Comparison of ENCODE assay signal across 9 mouse cellular contexts in genomic region chr16:23269056-23269983, GRCm38 (mm10). TPM values are rescaled to one million over a fixed set of nuclear protein-coding genes. Genes with fewer than 3 reads are reported as not detected.
DNase-seq lines count a peak whose midpoint lies in the region; ATAC-seq and TF ChIP-seq lines count a peak whose summit lies in the region.
"Had no signal": no experiment of that assay in that cellular context is flagged by ENCODE, and none has a peak within 500 bp of the region (broad histone marks: within the 10 kb centered on the region; RNA-seq: fewer than 3 reads in every experiment).

No protein-coding gene starts in this region.

- WGBS in lung, embryonic 15.5 days: 64% methylated on average over 17 of the region's 17 CpGs
- 28% methylated on average over 17 of the region's 17 CpGs for WGBS in bone marrow, adult 2 months
- WGBS in intestine, postnatal 0 days: 77% methylated on average over 17 of the region's 17 CpGs

- peaks cover 65% of the 10 kb centered on the region for H3K4me1 ChIP-seq in lung, embryonic 15.5 days
- peaks cover 10% of the 10 kb centered on the region for H3K4me1 ChIP-seq in bone marrow, adult 2 months (ENCODE audit: control insufficient read depth, insufficient read depth, low read length)
- 0 out of 2 replicates have a peak, but pooled peaks cover 3% of the 10 kb centered on the region for H3K4me1 ChIP-seq in intestine, postnatal 0 days (replicated peaks; ENCODE audit: control insufficient read depth, insufficient read depth, low read length)

- H3K4me3 ChIP-seq in lung, embryonic 15.5 days: no peak overlapping the region
- no peak overlapping the region for H3K4me3 ChIP-seq in bone marrow, adult 2 months (replicated peaks; ENCODE audit: control insufficient read depth, low read depth, low read length)
- no peak overlapping the region for H3K4me3 ChIP-seq in intestine, postnatal 0 days (ENCODE audit: low read depth, low read length)
- H3K4me3 ChIP-seq: midbrain, embryonic 12.5 days had no signal

- H3K4me2 ChIP-seq in lung, embryonic 15.5 days: no peak overlapping the region
- no peak overlapping the region for H3K4me2 ChIP-seq in intestine, postnatal 0 days (replicated peaks; ENCODE audit: low read depth)

- peaks cover 2% of the 10 kb centered on the region; the same call in 1 of the 2 replicates for H3K36me3 ChIP-seq in lung, embryonic 15.5 days
- H3K36me3 ChIP-seq in intestine, postnatal 0 days (ENCODE audit: control insufficient read depth, insufficient read depth): no peaks in the 10 kb centered on the region

- no peaks in the 10 kb centered on the region for H3K27me3 ChIP-seq in lung, embryonic 15.5 days
- H3K27me3 ChIP-seq in intestine, postnatal 0 days (replicated peaks; ENCODE audit: control insufficient read depth, insufficient read depth, low read length): no peaks in the 10 kb centered on the region
- H3K27me3 ChIP-seq: midbrain, embryonic 12.5 days had no signal

- H3K9ac ChIP-seq in lung, embryonic 15.5 days: no peak overlapping the region
- H3K9ac ChIP-seq in intestine, postnatal 0 days (ENCODE audit: low read depth, low read length): no peak overlapping the region
- H3K9ac ChIP-seq: midbrain, embryonic 12.5 days had no signal

- H3K27ac ChIP-seq in lung, embryonic 15.5 days: peak overlapping the region; percentile 62
- H3K27ac ChIP-seq in bone marrow, adult 2 months (ENCODE audit: control insufficient read depth, insufficient read depth, low read depth, low read length, poor library complexity): peak overlapping the region; percentile 21; the same call in 1 of the 2 replicates
- no peak overlapping the region for H3K27ac ChIP-seq in intestine, postnatal 0 days (ENCODE audit: low read depth, low read length)

- no peak for TF ChIP-seq CTCF in bone marrow, adult 2 months (IDR thresholded peaks at IDR 0.05; ENCODE audit: control insufficient read depth, insufficient read depth, low read length)
- no peak for TF ChIP-seq CTCF in intestine, postnatal 0 days (IDR thresholded peaks at IDR 0.05; ENCODE audit: low read depth)

- DNase-seq in lung, postnatal 4 days: no peak
- peak; percentile 61 for DNase-seq in naive thymus-derived CD4-positive, alpha-beta T cell, adult 2 months (ENCODE audit: low read depth)
- no peak for DNase-seq in cerebellum, adult 8-10 months
- DNase-seq: heart, postnatal 36 days had no signal

- no peak for ATAC-seq in lung, embryonic 15.5 days (ENCODE audit: borderline replicate concordance, extremely low read depth, low FRiP score, low TSS enrichment)
- ATAC-seq in inflammation-experienced regulatory T-cells, adult 6 months: peak; percentile 23
- ATAC-seq in intestine, postnatal 0 days: no peak

- no peak for TF ChIP-seq POLR2A in bone marrow, adult 2 months (IDR thresholded peaks at IDR 0.05; ENCODE audit: borderline replicate concordance, control insufficient read depth, low read depth, low read length)

- no peaks in the 10 kb centered on the region for H3K9me3 ChIP-seq in lung, embryonic 15.5 days
- no peaks in the 10 kb centered on the region for H3K9me3 ChIP-seq in intestine, postnatal 0 days (ENCODE audit: control insufficient read depth)
- H3K9me3 ChIP-seq: midbrain, embryonic 12.5 days had no signal

RNA-seq across cellular contexts. Expression of gene St6gal1, which starts 44.8 kb away (rescaled TPM):
- 48.0 and 52.7 TPM in 2 replicates for polyA plus RNA-seq in lung, embryonic 15.5 days (2015; fragmentation: Nextera tagmentation; extraction: Ambion mirVana)
- polyA plus RNA-seq in bone marrow, adult 2 months (2011; ENCODE audit: insufficient read depth, insufficient read length, low replicate concordance, missing spikeins): 3.6 and 8.7 TPM in 2 replicates
- 10 to 100 TPM; 24.7 to 67.7 (median 66.3) TPM for polyA plus RNA-seq in inflammation-experienced regulatory T-cells, adult 6 months (2017; shearing (Covaris generic))
- 6.0 and 6.8 TPM in 2 replicates for polyA plus RNA-seq in intestine, postnatal 0 days (2015; fragmentation: Nextera tagmentation; extraction: Ambion mirVana)
